Mouse (Mus musculus) embryonic stem cell, embryonic (primary cell): ENCODE measurements around the gene Tagln2.

Experiments used
- CTCF ChIA-PET, 4 experiments: fragments of 300-600 bp in 2 of 4; fragments of 350-600 bp in 2 of 4; sonication (Branson Sonifier 250); formaldehyde crosslinking; loops; one replicate each; lab custom pipeline; 2022; ENCODE audit warnings: inconsistent platforms in 2 of 4; lab: Charles Lee
- POLR2A ChIA-PET, 4 experiments: fragments of 300-600 bp in 2 of 4; fragments of 350-600 bp in 2 of 4; sonication (Branson Sonifier 250); formaldehyde crosslinking; loops; one replicate each; lab custom pipeline; 2022; ENCODE audit warnings: antibody characterized with exemption in 4 of 4, inconsistent platforms in 1 of 4; lab: Charles Lee

The Tagln2 gene

DNA sequence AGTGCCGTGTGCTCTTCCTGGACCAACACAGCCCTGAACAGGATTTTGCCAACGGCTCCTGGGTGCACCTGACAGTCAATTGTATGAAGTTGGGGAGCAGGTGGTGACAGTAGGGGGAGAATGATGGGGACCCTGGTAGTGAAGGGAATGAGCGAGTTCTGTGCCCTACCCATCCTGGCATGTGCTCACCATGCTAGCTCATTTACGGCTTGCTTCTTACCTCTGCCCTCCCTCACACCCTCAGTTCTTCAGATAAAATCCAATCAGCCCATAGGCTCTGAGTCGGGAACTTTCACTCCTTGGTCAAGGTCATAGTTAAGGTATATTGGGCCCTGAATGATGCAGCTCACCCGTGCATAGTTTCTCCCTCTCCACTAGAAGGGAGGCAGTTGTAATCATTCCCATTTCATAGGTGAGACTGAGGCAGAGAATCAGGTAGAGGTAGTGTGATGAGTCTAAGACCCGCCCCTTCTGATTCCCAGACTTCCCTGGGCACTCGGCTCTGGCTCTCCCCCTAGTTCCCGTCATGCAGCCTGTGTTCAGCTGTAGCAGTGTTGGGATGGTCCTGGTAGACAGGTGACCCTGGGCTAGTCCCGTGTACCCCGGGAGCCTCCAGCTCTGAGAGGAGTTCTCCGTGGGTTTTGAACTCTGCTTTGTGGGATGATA, 10.1 kb upstream of the Tagln2 start:
- POLR2A ChIA-PET: interaction anchor here (0.6 to 2.1 kb wide), 18 partner anchors 8 to 92 kb away, joined by 3 to 17 read pairs (median 4); partner anchors contain the start of genes Igsf9 (in 2 of the 4), Tagln2 (in 2 of the 4) and Cfap45 (in 1 of the 4)
- CTCF ChIA-PET: interaction anchor here (0.5 to 3.6 kb wide), 75 partner anchors 8 to 860 kb away, joined by 3 to 46 read pairs (median 5); partner anchors contain the start of genes Igsf9 (in 4 of the 4), Tagln2 (in 3 of the 4), Cfap45 (in 2 of the 4) and Dusp23 (in 1 of the 4)

DNA sequence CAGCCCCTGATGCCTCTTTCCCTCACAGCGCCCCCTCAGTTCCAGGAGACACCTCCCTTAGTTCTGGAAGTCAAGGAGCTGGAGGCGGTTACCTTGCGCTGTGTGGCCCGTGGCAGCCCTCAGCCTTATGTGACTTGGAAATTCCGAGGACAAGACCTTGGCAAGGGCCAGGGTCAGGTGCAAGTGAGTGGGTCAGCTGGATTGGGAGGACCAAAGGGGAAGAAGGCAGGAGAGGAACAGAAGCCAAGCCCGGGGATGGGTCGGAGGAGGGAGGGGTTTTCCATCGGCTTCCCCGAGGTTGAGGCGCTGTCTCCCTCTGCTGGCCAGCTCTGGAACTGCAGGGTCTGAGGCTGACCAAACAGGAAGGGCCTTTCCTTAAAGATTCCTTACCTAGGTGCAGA, 9.6 kb upstream of the Tagln2 start:
- ChIA-PET CTCF (interaction anchor here (0.5 to 3.6 kb wide), 79 partner anchors 8 to 859 kb away, joined by 3 to 46 read pairs (median 5); partner anchors contain the start of genes Igsf9 (in 4 of the 4), Tagln2 (in 3 of the 4), Cfap45 (in 2 of the 4) and Slamf9 (in 2 of the 4)), POLR2A (interaction anchor here (0.6 to 2.1 kb wide), 18 partner anchors 8 to 398 kb away, joined by 3 to 17 read pairs (median 4); partner anchors contain the start of genes Igsf9 (in 2 of the 4), Cfap45 (in 1 of the 4) and Tagln2 (in 1 of the 4))

DNA sequence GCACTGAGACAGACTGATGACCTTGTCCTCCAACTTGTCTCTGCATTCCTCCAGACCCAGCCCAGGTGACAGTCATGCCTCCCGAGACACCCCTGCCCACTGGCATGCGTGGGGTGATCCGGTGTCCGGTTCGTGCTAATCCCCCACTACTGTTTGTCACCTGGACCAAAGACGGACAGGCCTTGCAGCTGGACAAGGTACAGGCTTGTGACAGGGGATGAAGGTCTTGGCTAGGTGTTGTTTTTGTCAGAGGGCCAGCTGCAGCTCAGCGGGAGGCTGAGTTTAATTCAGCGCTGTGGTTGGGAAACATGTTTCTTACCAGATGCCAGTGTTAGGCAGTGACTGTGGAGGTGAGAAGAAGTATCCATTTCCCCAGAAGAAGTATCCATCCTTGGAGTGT, 7.8 kb upstream of the Tagln2 start:
- POLR2A ChIA-PET: interaction anchor here in 1 of 4 experiments (2.1 kb wide), 1 partner anchor 10 kb away, joined by 6 read pairs; no protein-coding TSS in a partner anchor
- CTCF ChIA-PET: interaction anchor here in 2 of 4 experiments (0.6 to 3.6 kb wide), 5 partner anchors 9 to 173 kb away, joined by 3 to 46 read pairs (median 4); no protein-coding TSS in a partner anchor

DNA sequence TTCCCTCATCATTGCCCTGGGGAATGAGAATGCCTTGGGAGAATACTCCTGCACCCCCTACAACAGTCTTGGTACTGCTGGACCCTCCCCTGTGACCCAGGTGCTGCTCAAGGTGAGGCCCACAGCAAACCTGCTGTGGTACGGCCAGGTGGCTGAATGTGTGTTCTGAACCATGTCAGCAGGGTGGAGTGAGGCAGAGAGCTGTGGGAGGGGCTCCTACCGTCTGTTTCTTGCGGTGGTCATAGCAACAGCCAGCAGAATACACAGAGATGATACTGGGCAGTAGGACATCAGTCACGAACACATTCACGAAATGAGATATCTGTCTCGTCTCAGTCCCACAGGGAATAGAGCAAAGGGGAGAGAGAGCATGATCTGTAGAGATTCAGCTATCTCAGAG, 6.3 kb upstream of the Tagln2 start:
- POLR2A ChIA-PET: interaction anchor here in 3 of 4 experiments (0.5 to 2.1 kb wide), 6 partner anchors 8 to 95 kb away, joined by 3 to 6 read pairs (median 4); no protein-coding TSS in a partner anchor

DNA sequence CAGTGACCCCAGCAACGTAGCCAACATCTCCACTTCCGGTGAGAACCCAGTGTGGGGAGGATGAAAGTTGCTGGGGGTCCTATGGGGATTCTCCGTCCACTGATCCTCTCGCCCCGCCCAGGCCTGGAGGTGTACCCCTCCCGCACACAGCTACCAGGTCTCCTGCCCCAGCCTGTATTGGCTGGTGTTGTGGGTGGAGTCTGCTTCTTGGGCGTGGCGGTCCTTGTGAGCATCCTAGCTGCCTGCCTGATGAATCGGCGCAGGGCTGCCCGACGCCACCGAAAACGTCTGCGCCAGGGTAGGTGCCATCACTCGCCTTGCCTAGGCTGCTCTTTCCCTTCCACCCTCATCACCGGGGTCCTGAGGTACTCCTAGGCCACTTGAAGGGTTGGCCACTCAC, 3.8 kb upstream of the Tagln2 start:
- CTCF ChIA-PET: interaction anchor here in 2 of 4 experiments (0.7 to 0.9 kb wide), 2 partner anchors 87 kb away, joined by 3 read pairs; no protein-coding TSS in a partner anchor
- POLR2A ChIA-PET: interaction anchor here in 3 of 4 experiments (0.5 to 3.5 kb wide), 10 partner anchors 10 to 1614 kb away, joined by 3 to 26 read pairs (median 6); partner anchors contain the start of gene Cfap45 (in 2 of the 3)

More for the DNA sequence above, 6.3 kb upstream of the Tagln2 start:
- CTCF ChIA-PET: interaction anchor here in 1 of 4 experiments (0.9 kb wide), 1 partner anchor 60 kb away, joined by 3 read pairs; no protein-coding TSS in a partner anchor

DNA sequence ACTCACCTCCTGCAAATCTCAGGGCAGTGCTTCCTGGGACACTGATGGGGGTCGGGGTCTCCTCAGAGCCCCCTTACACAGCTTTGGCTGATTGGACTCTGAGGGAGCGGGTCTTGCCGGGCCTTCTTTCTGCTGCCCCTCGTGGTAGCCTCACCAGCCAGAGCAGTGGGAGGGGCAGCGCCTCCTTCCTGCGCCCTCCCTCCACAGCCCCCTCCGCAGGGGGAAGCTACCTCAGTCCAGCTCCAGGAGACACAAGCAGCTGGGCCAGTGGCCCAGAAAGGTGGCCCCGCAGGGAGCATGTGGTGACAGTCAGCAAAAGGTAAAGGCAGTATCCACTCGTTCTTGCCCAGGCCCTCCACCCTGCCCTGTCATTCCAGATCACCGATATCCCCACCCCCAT, 2.4 kb upstream of the Tagln2 start:
- ChIA-PET POLR2A (interaction anchor here in 2 of 4 experiments (0.6 to 3.8 kb wide), 6 partner anchors 15 to 121 kb away, joined by 3 to 26 read pairs (median 5); partner anchors contain the start of genes Cfap45 (in 1 of the 2), Igsf9 (in 1 of the 2) and Pigm (in 1 of the 2)), CTCF (interaction anchor here in 3 of 4 experiments (0.5 to 1.4 kb wide), 3 partner anchors 24 to 89 kb away, joined by 3 to 5 read pairs (median 5); partner anchors contain the start of gene Cfap45 (in 1 of the 3))

DNA sequence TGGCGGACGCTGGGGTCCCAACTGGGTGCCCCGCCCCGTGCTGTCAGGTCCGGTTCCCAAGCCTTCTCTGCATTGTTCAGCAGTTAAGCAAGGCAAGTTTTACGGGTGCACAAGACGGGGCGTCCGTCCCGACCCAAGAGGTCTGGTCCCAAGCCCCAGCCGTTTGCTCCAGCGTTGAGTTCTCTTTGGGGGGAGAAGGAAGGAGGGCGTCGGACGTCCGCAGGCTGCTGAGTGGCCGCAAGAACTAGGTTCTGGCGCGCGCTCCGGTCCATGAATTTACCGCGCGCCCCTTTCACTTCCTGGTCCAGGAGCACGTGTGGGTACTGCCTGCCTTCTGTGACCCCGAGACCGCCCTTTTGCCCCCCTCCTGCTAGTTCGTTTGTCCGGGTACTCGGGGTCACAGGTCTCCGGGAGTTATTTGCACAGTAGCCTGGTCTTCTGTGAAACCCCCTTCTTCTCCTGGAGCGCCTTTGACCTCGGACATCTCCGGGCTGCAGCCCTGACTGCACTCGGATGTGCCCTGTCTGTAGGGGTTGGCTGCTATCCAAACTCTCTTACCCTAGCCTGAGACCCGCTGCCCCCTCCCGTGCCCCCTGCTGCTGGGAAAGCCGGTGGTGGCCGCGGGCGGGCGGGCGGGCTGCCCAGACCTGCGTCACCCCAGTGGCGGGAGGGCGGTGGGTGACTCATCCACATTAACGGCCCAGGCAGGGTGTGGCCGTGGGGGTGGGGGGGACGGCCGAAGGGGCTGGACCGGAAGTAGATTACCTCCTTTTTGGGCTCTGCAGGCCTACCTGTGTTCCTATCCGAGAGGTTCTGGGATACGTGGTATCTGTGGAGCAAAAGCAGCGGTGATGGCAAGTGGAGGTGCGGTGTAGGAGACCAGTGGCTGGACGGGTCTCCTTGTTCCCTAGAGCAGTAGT, 864 bp downstream of the Tagln2 start:
- ChIA-PET CTCF (interaction anchor here (0.7 to 1.3 kb wide), 13 partner anchors 10 to 955 kb away, joined by 3 to 7 read pairs (median 3); partner anchors contain the start of gene Dusp23 (in 1 of the 4)), POLR2A (interaction anchor here in 3 of 4 experiments (0.7 to 4.6 kb wide), 38 partner anchors 7 to 1127 kb away, joined by 3 to 51 read pairs (median 4); partner anchors contain the start of genes Cfap45 (in 3 of the 3) and Igsf9 (in 3 of the 3))

DNA sequence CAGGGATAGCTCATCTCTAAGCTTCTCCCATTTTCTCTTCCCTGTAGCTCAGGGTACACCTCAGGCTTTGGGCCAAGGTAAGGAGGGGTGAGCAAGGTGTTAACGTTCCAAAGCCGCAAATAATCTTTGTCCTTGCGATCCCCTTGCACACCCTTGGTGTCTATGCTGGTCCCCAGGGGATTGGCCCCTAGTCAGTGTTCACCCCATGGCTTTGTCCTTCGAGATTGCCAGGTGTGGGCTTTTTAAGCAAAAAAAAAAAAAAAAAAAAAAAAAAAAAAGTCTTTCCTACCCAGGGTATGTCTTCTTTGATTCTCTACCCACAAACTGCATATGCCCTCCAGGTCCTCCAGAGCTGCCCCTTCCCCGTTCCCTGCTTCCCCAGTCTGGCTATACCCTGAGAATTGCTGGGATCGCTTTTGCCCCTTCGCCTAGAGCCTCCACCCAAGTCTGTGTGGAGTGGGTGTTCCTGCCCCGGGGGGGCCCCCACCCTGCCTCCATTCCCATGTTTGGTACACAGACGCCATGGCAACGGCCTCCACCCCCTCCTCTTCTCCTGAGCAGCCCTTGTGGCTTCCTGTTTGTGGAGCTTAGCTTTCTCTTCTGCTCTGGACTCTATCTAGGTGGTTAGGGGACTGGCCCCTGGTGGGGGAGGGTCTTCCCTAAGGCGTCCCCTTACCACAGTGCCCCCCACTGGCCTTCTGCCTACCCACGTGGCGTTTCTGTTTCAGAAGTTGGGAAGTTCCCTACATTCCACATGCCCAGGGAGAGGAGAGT, 1.7 kb downstream of the Tagln2 start:
- CTCF ChIA-PET: interaction anchor here (0.6 to 2.2 kb wide), 21 partner anchors 9 to 462 kb away, joined by 3 to 9 read pairs (median 3); no protein-coding TSS in a partner anchor
- POLR2A ChIA-PET: interaction anchor here (0.6 to 4.6 kb wide), 32 partner anchors 8 to 1128 kb away, joined by 3 to 51 read pairs (median 4); partner anchors contain the start of genes Cfap45 (in 3 of the 4), Igsf9 (in 1 of the 4) and Pigm (in 1 of the 4)

DNA sequence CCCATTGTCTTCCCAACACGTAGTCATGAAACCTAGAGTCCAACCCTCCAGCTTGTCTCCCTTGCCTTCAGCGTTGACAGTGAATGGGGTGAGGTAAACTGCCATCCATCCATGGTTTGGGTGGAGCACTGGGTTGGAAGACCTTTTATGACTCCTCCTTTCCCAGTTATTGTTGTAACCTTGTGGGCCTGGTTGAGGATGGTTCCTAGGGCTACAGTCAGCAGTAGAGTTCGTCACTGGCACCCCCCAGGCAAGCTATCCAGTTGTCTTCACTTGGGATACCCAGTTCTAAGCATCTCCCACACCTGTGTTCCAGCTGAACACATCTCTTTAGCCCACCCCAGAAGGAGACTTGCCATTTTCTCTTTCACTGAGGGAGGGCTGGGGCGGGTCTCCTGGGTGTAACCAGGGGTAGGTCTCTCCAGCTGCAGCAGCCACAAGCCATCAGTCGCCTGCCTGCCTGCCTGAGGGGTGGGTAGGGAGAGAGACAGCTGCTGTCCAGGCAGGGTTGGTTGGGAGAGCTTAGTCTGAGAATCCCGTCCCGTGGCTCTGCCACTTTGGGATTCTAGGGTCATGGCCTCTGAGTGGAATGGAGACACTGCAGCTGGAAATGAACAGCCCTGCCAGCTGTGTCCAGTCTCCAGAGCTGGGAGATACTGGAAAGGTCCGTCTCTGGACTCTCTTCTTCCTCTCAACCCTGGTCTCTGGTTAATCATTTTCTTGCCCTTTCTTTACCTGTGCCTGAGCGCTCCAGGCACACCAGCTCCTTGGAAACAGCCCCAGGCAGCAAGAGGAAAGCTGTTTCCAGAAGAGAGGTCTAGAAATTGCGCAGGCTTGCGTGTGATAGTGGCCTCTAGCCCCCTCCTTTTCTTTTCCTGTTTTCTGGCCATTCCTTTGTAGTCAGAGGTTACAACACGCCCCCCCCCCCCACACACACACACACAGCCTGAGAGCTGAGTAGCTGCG, 2.6 kb downstream of the Tagln2 start:
- ChIA-PET POLR2A (interaction anchor here (0.6 to 4.6 kb wide), 38 partner anchors 7 to 1245 kb away, joined by 3 to 51 read pairs (median 4); partner anchors contain the start of genes Cfap45 (in 3 of the 4) and Pigm (in 2 of the 4)), CTCF (interaction anchor here (0.6 to 2.2 kb wide), 22 partner anchors 8 to 462 kb away, joined by 3 to 9 read pairs (median 4); partner anchors contain the start of gene Dusp23 (in 1 of the 4))

DNA sequence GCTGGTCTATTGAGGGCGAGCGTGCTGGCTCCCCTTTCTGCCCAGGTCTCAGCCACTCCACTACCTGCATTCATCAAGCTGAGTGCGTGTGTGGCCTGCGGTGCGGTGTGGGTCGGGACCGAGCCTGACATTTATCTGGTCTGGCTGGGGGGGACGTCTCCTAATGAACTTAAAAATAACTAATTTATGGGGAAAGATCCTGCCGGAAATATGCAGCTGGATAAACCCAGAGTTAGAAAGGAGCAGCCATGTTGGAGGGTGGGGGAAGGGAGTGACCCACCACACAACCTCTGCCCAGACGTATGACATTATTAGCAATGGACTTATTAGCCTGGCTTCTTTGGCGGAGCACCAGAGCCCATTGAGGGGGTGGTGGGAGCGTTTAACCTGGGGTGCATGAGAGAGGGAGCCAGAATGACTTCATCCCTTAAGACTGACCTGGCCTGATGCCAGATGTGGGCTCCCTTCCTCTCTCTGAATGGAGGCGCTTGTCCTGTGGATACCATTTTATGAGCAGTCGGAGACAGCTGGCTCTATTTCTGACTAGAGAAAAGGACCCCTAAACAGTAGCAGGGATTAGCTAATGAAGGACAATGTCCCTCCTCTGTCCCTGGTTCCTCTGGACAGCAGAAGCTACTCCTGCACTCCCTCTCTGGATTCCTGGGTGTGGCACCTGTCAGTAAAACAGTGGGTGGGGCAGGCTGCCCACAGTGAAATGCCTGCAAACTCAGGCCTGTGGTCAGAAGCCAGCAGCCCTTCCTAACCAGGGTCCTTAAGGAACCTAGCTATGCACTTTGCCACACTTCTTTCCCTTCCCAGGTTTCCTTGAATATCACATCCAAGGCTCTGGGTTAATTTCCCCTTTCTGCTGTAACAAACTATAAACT, 3.5 kb downstream of the Tagln2 start:
- POLR2A ChIA-PET: interaction anchor here (0.6 to 4.6 kb wide), 22 partner anchors 10 to 916 kb away, joined by 3 to 51 read pairs (median 5); partner anchors contain the start of genes Cfap45 (in 3 of the 4) and Pigm (in 2 of the 4)

DNA sequence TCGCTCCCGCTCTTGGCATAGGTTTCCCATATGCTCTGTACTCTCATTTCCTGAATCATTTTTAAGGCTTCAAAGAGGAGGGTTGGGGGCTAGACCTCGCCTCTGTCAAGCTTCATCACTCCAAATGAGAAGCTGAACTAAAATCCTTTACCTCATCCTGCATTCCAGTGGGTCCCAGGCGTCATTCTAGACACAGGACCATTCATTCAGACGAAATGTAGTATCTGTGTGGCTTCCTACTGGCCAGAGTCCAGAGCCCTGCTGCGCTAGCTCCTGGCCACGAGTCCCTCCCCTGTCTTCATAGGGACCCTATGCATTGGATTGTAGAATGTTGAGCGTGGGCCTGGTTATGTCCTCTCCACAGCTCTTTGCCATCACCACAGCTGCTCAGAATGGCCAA, 4.9 kb downstream of the Tagln2 start:
- POLR2A ChIA-PET: interaction anchor here in 3 of 4 experiments (0.5 to 4.6 kb wide), 5 partner anchors 10 to 147 kb away, joined by 3 to 51 read pairs (median 23); partner anchors contain the start of gene Cfap45 (in 1 of the 3)
- CTCF ChIA-PET: interaction anchor here in 2 of 4 experiments (1.0 kb wide), 2 partner anchors 28 to 128 kb away, joined by 3 read pairs; partner anchors contain the start of gene Dusp23 (in 1 of the 2)

More for the DNA sequence above, 3.5 kb downstream of the Tagln2 start:
- CTCF ChIA-PET: interaction anchor here in 3 of 4 experiments (0.6 to 2.2 kb wide), 12 partner anchors 7 to 180 kb away, joined by 3 to 9 read pairs (median 4); partner anchors contain the start of gene Dusp23 (in 1 of the 3)

DNA sequence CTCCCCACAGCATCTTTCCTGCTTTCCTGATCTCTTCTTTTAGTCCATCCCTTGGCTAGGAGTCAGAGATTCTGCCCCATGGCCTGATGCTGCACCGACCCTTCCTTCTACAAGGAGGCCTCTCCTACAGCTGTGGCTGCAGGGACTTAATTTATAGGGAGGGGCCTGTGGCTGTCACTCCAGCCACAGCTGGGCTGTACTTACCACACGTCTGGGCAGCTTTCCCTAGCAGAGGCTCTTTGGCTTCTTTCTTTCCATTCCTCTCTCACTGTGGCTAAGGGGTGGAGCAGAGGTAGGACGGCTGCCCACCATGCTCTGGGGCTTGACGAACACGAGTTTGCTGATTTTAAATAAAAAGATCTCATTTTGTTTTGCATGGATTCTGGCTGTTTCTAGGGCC, 7.2 kb downstream of the Tagln2 start:
- POLR2A ChIA-PET: interaction anchor here in 1 of 4 experiments (0.9 kb wide), 1 partner anchor 32 kb away, joined by 3 read pairs; no protein-coding TSS in a partner anchor
- CTCF ChIA-PET: interaction anchor here in 1 of 4 experiments (0.7 kb wide), 1 partner anchor 112 kb away, joined by 5 read pairs; no protein-coding TSS in a partner anchor

DNA sequence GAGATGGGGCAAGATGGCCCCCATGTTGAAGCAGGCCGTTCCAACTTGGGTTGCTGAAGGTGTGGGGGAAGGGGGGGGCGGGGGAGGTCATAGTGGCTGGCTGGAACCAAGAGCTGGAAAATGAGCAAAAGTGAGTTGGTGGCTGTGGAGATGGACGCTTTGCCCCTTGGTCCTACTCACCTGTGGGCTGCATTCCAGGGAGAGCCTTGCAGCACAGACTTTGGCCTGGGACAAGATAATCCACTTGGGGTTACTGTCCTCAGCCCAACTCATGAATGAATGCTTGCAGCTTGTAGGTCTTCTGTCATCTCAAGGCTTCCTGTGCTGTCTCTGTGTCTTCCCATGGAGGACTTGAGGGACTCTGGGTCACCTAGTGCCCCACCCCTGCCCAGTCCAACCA, 7.9 kb downstream of the Tagln2 start:
- ChIA-PET POLR2A (interaction anchor here in 2 of 4 experiments (0.8 to 0.9 kb wide), 2 partner anchors 32 to 149 kb away, joined by 3 to 4 read pairs; no protein-coding TSS in a partner anchor), CTCF (interaction anchor here in 1 of 4 experiments (0.7 kb wide), 1 partner anchor 85 kb away, joined by 3 read pairs; no protein-coding TSS in a partner anchor)
